Mouse (Mus musculus): ENCODE measurements at regions not wholly inside any gene's neighbourhood (a gene's known extent, or its start where the extent isn't known, plus 50 kb on each side); places are given as distances from the start of the nearest gene placed in this dataset.

GRCm38 (mm10) chr17:51321025-51321424, 141.9 kb upstream of the Tbc1d5 start:
- Histone ChIP-seq H3K27me3 (ENCODE audit: control insufficient read depth, insufficient read depth, insufficient read length) (no peaks in the 10 kb centered on the region), H3ac (ENCODE audit: control insufficient read depth, insufficient read length) (no peak overlapping the region), H3K4me3 (no peak overlapping the region), H3K4me2 (ENCODE audit: low read depth) (no peak overlapping the region), H3K36me3 (ENCODE audit: control insufficient read depth, insufficient read depth) (no peaks in the 10 kb centered on the region), H3K79me2 (ENCODE audit: control insufficient read depth, insufficient read depth) (no peaks in the 10 kb centered on the region)
- TF ChIP-seq MYOG (IDR thresholded peaks at IDR 0.05; ENCODE audit: control insufficient read depth in 1 of 3, insufficient read depth in 1 of 3, insufficient read length in 2 of 3, low read depth in 2 of 3) (no peak), TCF12 (IDR thresholded peaks at IDR 0.05; ENCODE audit: insufficient read depth, poor library complexity, severe bottlenecking) (no peak), SRF (IDR thresholded peaks at IDR 0.05; ENCODE audit: control insufficient read depth, insufficient read length, low read depth) (no peak), E2F4 (IDR thresholded peaks at IDR 0.05; ENCODE audit: insufficient read depth) (no peak), MAX (IDR thresholded peaks at IDR 0.05; ENCODE audit: low read depth) (no peak)

DNA sequence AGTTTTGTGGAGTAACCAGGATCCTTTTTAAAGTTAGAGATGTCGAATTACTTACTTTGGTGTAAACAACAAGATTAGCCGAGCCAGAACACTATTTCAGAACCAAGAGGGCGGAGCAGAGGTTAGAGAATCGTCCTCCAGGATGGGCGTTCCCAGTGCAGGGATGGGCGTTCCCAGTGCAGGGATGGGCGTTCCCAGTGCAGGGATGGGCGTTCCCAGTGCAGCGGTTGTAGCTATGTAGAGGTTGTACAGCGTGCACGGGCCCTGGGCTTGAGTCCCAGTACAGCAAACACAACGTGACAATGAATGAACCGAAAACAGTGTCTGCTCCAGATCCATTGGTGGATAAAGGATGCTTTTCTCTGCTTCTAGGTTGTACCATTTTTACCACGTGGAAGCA, 125.8 kb upstream of the Tbc1d5 start:
- Histone ChIP-seq H3K4me2 (ENCODE audit: low read depth) (no peak overlapping the region), H3K27me3 (ENCODE audit: control insufficient read depth, insufficient read depth, insufficient read length) (no peaks in the 10 kb centered on the region), H3K4me3 (no peak overlapping the region), H3K36me3 (ENCODE audit: control insufficient read depth, insufficient read depth) (no peaks in the 10 kb centered on the region), H3K79me2 (ENCODE audit: control insufficient read depth, insufficient read depth) (no peaks in the 10 kb centered on the region), H3ac (ENCODE audit: control insufficient read depth, insufficient read length) (no peak overlapping the region)
- TF ChIP-seq MYOD1 (IDR thresholded peaks at IDR 0.05; ENCODE audit: control insufficient read depth in 1 of 3, insufficient read length in 2 of 3, low read depth in 2 of 3) (no peak), TCF12 (IDR thresholded peaks at IDR 0.05; ENCODE audit: insufficient read depth, poor library complexity, severe bottlenecking) (no peak), REST (IDR thresholded peaks at IDR 0.05; ENCODE audit: insufficient read depth, insufficient read length) (no peak), E2F4 (IDR thresholded peaks at IDR 0.05; ENCODE audit: insufficient read depth) (no peak), SRF (IDR thresholded peaks at IDR 0.05; ENCODE audit: control insufficient read depth, insufficient read length, low read depth) (no peak), USF1 (IDR thresholded peaks at IDR 0.05; ENCODE audit: low read depth) (no peak), MAX (IDR thresholded peaks at IDR 0.05; ENCODE audit: low read depth) (no peak), POLR2AphosphoS2 (IDR thresholded peaks at IDR 0.05; ENCODE audit: insufficient read length, low read depth) (no peak), TCF3 (IDR thresholded peaks at IDR 0.05; ENCODE audit: insufficient read length, low read depth) (no peak), POLR2A (IDR thresholded peaks at IDR 0.05; ENCODE audit: insufficient read length, low read depth) (no peak)

DNA sequence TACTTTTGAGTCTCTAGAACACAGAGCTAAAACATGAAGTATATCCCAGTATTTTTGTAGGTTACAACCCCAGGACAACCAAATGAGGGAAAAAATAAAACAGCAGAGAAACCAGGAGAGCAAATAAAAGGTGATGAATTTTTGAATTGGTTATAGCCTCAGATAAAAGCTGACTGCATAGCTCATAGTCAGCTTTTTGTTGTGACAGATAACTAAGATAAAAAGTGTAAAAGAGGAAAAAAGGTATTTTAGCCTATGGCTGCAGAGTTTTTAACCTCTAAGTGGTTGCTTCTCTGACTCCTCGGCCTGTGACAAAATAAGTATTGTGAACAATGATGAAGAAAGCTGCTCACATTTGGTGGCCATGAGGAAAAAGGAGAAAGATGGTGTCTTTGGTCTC, 111.6 kb upstream of the Tbc1d5 start:
- H3K79me2 ChIP-seq (ENCODE audit: control insufficient read depth, insufficient read depth): no peaks in the 10 kb centered on the region

DNA sequence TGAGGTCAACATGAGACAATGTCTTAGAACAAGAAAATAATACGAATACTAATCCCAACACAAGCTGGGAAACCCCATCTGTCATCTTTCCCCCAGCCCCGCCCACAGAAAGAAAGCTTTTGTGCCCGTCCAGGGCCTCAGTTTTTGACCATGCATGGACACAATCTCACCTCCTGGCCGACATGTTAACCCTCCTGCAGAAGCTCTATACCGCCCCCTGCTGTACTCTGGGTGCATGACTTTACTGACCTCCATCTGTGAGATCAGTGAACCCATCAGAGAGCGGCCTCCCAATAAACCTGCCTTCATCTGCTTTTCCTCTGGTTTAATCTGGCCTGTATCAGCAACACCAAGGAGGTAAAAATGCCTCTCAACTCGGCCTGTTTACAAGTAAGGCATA, 109.6 kb upstream of the Tbc1d5 start:
- no peaks in the 10 kb centered on the region for H3K27me3 ChIP-seq (ENCODE audit: control insufficient read depth, insufficient read depth, insufficient read length)
- no peak overlapping the region for H3ac ChIP-seq (ENCODE audit: control insufficient read depth, insufficient read length)
- TF ChIP-seq REST (IDR thresholded peaks at IDR 0.05; ENCODE audit: insufficient read depth, insufficient read length): no peak
- no peak for TF ChIP-seq POLR2AphosphoS2 (IDR thresholded peaks at IDR 0.05; ENCODE audit: insufficient read length, low read depth)
- H3K79me2 ChIP-seq (ENCODE audit: control insufficient read depth, insufficient read depth): no peaks in the 10 kb centered on the region
- H3K4me2 ChIP-seq (ENCODE audit: low read depth): no peak overlapping the region
- H3K4me3 ChIP-seq: no peak overlapping the region
- no peaks in the 10 kb centered on the region for H3K36me3 ChIP-seq (ENCODE audit: control insufficient read depth, insufficient read depth)

More for the DNA sequence above, 111.6 kb upstream of the Tbc1d5 start:
- H3K36me3 ChIP-seq (ENCODE audit: control insufficient read depth, insufficient read depth): no peaks in the 10 kb centered on the region
- H3K4me2 ChIP-seq (ENCODE audit: low read depth): no peak overlapping the region
- H3ac ChIP-seq (ENCODE audit: control insufficient read depth, insufficient read length): no peak overlapping the region
- H3K4me3 ChIP-seq: no peak overlapping the region
- TF ChIP-seq POLR2AphosphoS2 (IDR thresholded peaks at IDR 0.05; ENCODE audit: insufficient read length, low read depth) (no peak), CEBPB (IDR thresholded peaks at IDR 0.05; ENCODE audit: insufficient read depth, poor library complexity, severe bottlenecking) (no peak), POLR2A (IDR thresholded peaks at IDR 0.05; ENCODE audit: insufficient read length, low read depth) (no peak), MAX (IDR thresholded peaks at IDR 0.05; ENCODE audit: low read depth) (no peak), REST (IDR thresholded peaks at IDR 0.05; ENCODE audit: insufficient read depth, insufficient read length) (no peak), TCF3 (IDR thresholded peaks at IDR 0.05; ENCODE audit: insufficient read length, low read depth) (no peak), MYOG (IDR thresholded peaks at IDR 0.05; ENCODE audit: control insufficient read depth in 1 of 3, insufficient read depth in 1 of 3, insufficient read length in 2 of 3, low read depth in 2 of 3) (no peak), USF1 (IDR thresholded peaks at IDR 0.05; ENCODE audit: low read depth) (no peak), SRF (IDR thresholded peaks at IDR 0.05; ENCODE audit: control insufficient read depth, insufficient read length, low read depth) (no peak), TCF12 (IDR thresholded peaks at IDR 0.05; ENCODE audit: insufficient read depth, poor library complexity, severe bottlenecking) (no peak), E2F4 (IDR thresholded peaks at IDR 0.05; ENCODE audit: insufficient read depth) (no peak), MYOD1 (IDR thresholded peaks at IDR 0.05; ENCODE audit: control insufficient read depth in 1 of 3, insufficient read length in 2 of 3, low read depth in 2 of 3) (no peak)
- no peaks in the 10 kb centered on the region for H3K27me3 ChIP-seq (ENCODE audit: control insufficient read depth, insufficient read depth, insufficient read length)

- Histone ChIP-seq H3ac (ENCODE audit: control insufficient read depth, insufficient read length) (no peak overlapping the region), H3K79me2 (ENCODE audit: control insufficient read depth, insufficient read depth) (no peaks in the 10 kb centered on the region), H3K36me3 (ENCODE audit: control insufficient read depth, insufficient read depth) (no peaks in the 10 kb centered on the region), H3K4me3 (no peak overlapping the region), H3K4me2 (ENCODE audit: low read depth) (no peak overlapping the region), H3K27me3 (ENCODE audit: control insufficient read depth, insufficient read depth, insufficient read length) (no peaks in the 10 kb centered on the region)
- no peak for TF ChIP-seq TCF12 (IDR thresholded peaks at IDR 0.05; ENCODE audit: insufficient read depth, poor library complexity, severe bottlenecking)
- TF ChIP-seq SRF (IDR thresholded peaks at IDR 0.05; ENCODE audit: control insufficient read depth, insufficient read length, low read depth): no peak
- no peak for TF ChIP-seq MYOD1 (IDR thresholded peaks at IDR 0.05; ENCODE audit: control insufficient read depth in 1 of 3, insufficient read length in 2 of 3, low read depth in 2 of 3)
Observed at GRCm38 (mm10) chr17:51287878-51288277, 108.7 kb upstream of the Tbc1d5 start.
